Mouse (Mus musculus) liver, postnatal 0 days (tissue): Measurements from ENCODE around the gene Map3k7. TPM values are rescaled to one million over a fixed set of nuclear protein-coding genes. Genes with fewer than 3 reads are reported as not detected.

ENCODE experiments used
- ATAC-seq: fragments of 200-750 bp; cut with Nextera tagmentation; 2 replicates; pipeline ENCODE4 v1.8.0; 2017; ENCODE audit warnings: mild to moderate bottlenecking, moderate library complexity
- DNase-seq: peaks from one replicate; pipeline ENCODE4 v3.0.0-alpha.2; 2016
- H3K27ac ChIP-seq: fragments of 300-500 bp; sonication (generic); 2 replicates; pipeline ENCODE4 v1.5.1; 2014; ENCODE audit warnings: antibody characterized with exemption, moderate library complexity, mild to moderate bottlenecking, low read depth
- H3K27me3 ChIP-seq: fragments of 300-500 bp; sonication (generic); 2 replicates; pipeline ENCODE4 v1.6.1; 2014; ENCODE audit warnings: low read length, control low read depth, mixed read lengths; ENCODE audit not compliant: insufficient read depth
- H3K36me3 ChIP-seq: fragments of 300-500 bp; sonication (generic); replicated peaks from 2 replicates; pipeline ENCODE4 v1.6.1; 2014; ENCODE audit warnings: mild to moderate bottlenecking, control low read depth, low read length, moderate library complexity, mixed read lengths; ENCODE audit not compliant: insufficient read depth
- H3K4me1 ChIP-seq: fragments of 300-500 bp; sonication (generic); 2 replicates; pipeline ENCODE4 v1.6.1; 2014; ENCODE audit warnings: antibody characterized with exemption, mild to moderate bottlenecking, control low read depth; ENCODE audit not compliant: insufficient read depth
- H3K4me2 ChIP-seq: fragments of 300-500 bp; sonication (generic); 2 replicates; pipeline ENCODE4 v1.6.1; 2014; ENCODE audit warnings: low read depth, mild to moderate bottlenecking, low read length, moderate library complexity, mixed read lengths
- H3K4me3 ChIP-seq: fragments of 300-500 bp; sonication (generic); 2 replicates; pipeline ENCODE4 v1.5.1; 2014; ENCODE audit warnings: low read depth, low read length
- H3K9ac ChIP-seq: fragments of 300-500 bp; sonication (generic); replicated peaks from 2 replicates; pipeline ENCODE4 v1.6.1; 2014; ENCODE audit warnings: mild to moderate bottlenecking, moderate library complexity
- H3K9me3 ChIP-seq: fragments of 300-500 bp; sonication (generic); 2 replicates; pipeline ENCODE4 v1.6.1; 2016; ENCODE audit warnings: mild to moderate bottlenecking, control low read depth, low read length, mixed read lengths
- CTCF ChIP-seq: sonication (generic); IDR thresholded peaks from 2 replicates; pipeline ENCODE4 v1.5.1; 2016; ENCODE audit warnings: antibody characterized with exemption, low read depth
- EP300 ChIP-seq: IDR thresholded peaks from 2 replicates; pipeline ENCODE4 v1.6.1; 2016; ENCODE audit warnings: antibody characterized with exemption, low read depth, mild to moderate bottlenecking
- WGBS: fragments of 180-500 bp; shearing (Covaris S2); extraction: QIAGEN DNeasy Blood & Tissue Kit; methylation state at CpG from one replicate; pipeline ENCODE4 v1.1.7; 2014; ENCODE audit not compliant: insufficient replicate concordance; 5-methylcytosine and 5-hydroxymethylcytosine counted together
- polyA plus RNA-seq: library from polyadenylated mRNA; unstranded; fragments of >200 nt; fragmentation: Nextera tagmentation; extraction: Ambion mirVana; gene quantifications from 2 replicates; pipeline ENCODE4 v1.2.1, GENCODE M21; 2015

The Map3k7 gene
- polyA plus RNA-seq, 1 experiment from 2014 or later, result 8.0 TPM

GRCm38 (mm10) chr4:32025105-32025504, 61.2 kb downstream of the Map3k7 start:
- no peak overlapping the region for H3K4me2 ChIP-seq
- H3K4me3 ChIP-seq, result no peak overlapping the region
- H3K27ac ChIP-seq, result no peak overlapping the region
- peaks cover 14% of the 10 kb centered on the region for H3K36me3 ChIP-seq
- WGBS, result 87% methylated on average over 2 of the region's 2 CpGs
- DNase-seq (no peak), ATAC-seq (no peak)
- no peak overlapping the region for H3K9ac ChIP-seq
- no peaks in the 10 kb centered on the region for H3K27me3 ChIP-seq
- TF ChIP-seq EP300, result no peak
- TF ChIP-seq CTCF, result no peak
- no peaks in the 10 kb centered on the region for H3K4me1 ChIP-seq
- H3K9me3 ChIP-seq, result no peaks in the 10 kb centered on the region; the same call in 1 of the 2 replicates

- peaks cover 6% of the 10 kb centered on the region for H3K36me3 ChIP-seq
- no peak for DNase-seq
- ATAC-seq, result no peak
- WGBS, result 86% methylated on average over 9 of the region's 9 CpGs
- no peak overlapping the region for H3K4me3 ChIP-seq
- TF ChIP-seq EP300 (no peak), CTCF (no peak)
- no peak overlapping the region for H3K27ac ChIP-seq
- no peaks in the 10 kb centered on the region; the same call in 1 of the 2 replicates for H3K9me3 ChIP-seq
- no peaks in the 10 kb centered on the region for H3K4me1 ChIP-seq
- no peak overlapping the region for H3K9ac ChIP-seq
- no peaks in the 10 kb centered on the region for H3K27me3 ChIP-seq
- H3K4me2 ChIP-seq, result no peak overlapping the region
Measured at GRCm38 (mm10) chr4:32027094-32027493, 63.2 kb downstream of the Map3k7 start.

- H3K9me3 ChIP-seq, result no peaks in the 10 kb centered on the region
- ATAC-seq, result no peak
- H3K27me3 ChIP-seq, result no peaks in the 10 kb centered on the region
- H3K27ac ChIP-seq, result no peak overlapping the region
- H3K4me2 ChIP-seq, result no peak overlapping the region
- H3K9ac ChIP-seq, result no peak overlapping the region
- no peak overlapping the region for H3K4me3 ChIP-seq
- WGBS, result 61% methylated on average over 7 of the region's 7 CpGs
- no peak for DNase-seq
- no peaks in the 10 kb centered on the region for H3K4me1 ChIP-seq
- no peaks in the 10 kb centered on the region for H3K36me3 ChIP-seq
- TF ChIP-seq CTCF, result no peak
- TF ChIP-seq EP300, result no peak
Measured at GRCm38 (mm10) chr4:32037267-32037666, 73.4 kb downstream of the Map3k7 start.

- Histone ChIP-seq H3K4me2 (no peak overlapping the region), H3K4me1 (no peaks in the 10 kb centered on the region), H3K9me3 (no peaks in the 10 kb centered on the region), H3K4me3 (no peak overlapping the region), H3K36me3 (no peaks in the 10 kb centered on the region), H3K27ac (no peak overlapping the region), H3K27me3 (no peaks in the 10 kb centered on the region), H3K9ac (no peak overlapping the region)
- TF ChIP-seq EP300, result no peak
- TF ChIP-seq CTCF, result no peak; the same call in 1 of the 2 replicates
- ATAC-seq, result no peak
- 70% methylated on average over 15 of the region's 15 CpGs for WGBS
- no peak for DNase-seq
Measured at GRCm38 (mm10) chr4:32041741-32042452, 78.0 kb downstream of the Map3k7 start.

DNA sequence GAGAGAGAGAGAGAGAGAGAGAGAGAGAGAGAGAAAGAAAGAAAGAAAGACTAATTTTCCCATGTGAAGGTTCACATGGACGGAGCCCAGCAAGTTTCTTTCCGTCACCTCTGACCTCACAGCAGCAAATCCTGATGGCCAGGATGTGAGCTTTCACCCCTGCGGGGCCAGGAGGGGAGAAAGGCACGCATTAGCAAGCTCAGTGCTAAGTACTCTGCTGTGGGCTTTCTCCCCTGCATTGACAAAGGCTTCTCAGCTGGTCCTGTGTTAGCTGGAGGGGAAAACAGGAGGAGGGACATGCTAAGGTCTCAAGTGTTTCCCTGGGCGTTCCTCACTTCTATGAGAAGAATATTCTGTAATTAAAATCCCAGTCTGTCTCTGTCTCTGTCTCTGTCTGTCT, 81.3 kb downstream of the Map3k7 start:
- ATAC-seq (no peak), DNase-seq (no peak)
- Histone ChIP-seq H3K36me3 (no peaks in the 10 kb centered on the region), H3K4me1 (no peaks in the 10 kb centered on the region), H3K4me3 (no peak overlapping the region), H3K4me2 (no peak overlapping the region), H3K9me3 (no peaks in the 10 kb centered on the region), H3K9ac (no peak overlapping the region), H3K27me3 (no peaks in the 10 kb centered on the region), H3K27ac (no peak overlapping the region)
- TF ChIP-seq CTCF, result no peak
- no peak for TF ChIP-seq EP300
- WGBS, result 44% methylated on average over 5 of the region's 5 CpGs

DNA sequence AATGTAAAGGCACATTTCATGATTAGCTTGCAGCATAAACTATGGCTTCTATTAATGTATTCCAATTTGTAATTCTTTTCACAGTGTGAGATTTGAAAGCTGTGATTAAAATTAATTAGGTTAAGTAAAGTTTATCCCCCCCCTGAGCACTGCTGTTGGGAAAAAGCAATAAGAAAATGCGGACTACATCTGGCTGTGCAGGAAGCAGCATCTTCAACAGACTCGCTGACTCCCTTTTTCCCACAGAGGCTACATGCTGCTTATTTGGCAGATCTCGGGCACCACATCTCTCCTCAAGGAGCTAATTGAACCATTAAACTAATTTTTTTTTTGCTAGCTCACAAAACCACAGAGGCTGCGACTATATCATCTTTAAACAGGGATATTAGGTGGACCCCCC, 85.9 kb downstream of the Map3k7 start:
- H3K27ac ChIP-seq, result no peak overlapping the region
- H3K9me3 ChIP-seq, result no peaks in the 10 kb centered on the region
- 63% methylated on average over 4 of the region's 4 CpGs for WGBS
- no peaks in the 10 kb centered on the region for H3K27me3 ChIP-seq
- ATAC-seq, result no peak
- no peak overlapping the region for H3K9ac ChIP-seq
- H3K4me1 ChIP-seq, result no peaks in the 10 kb centered on the region
- TF ChIP-seq EP300 (no peak), CTCF (no peak)
- no peak for DNase-seq
- no peak overlapping the region for H3K4me2 ChIP-seq
- no peaks in the 10 kb centered on the region for H3K36me3 ChIP-seq
- no peak overlapping the region for H3K4me3 ChIP-seq
